Mouse (Mus musculus): ENCODE results near the gene Best3. TPM values are rescaled to one million over a fixed set of nuclear protein-coding genes. Genes with fewer than 3 reads are reported as not detected.

Gene Best3
- total and polyA plus RNA-seq, 3 experiments, result 3.2 to 5.9 (median 5.8) TPM

DNA sequence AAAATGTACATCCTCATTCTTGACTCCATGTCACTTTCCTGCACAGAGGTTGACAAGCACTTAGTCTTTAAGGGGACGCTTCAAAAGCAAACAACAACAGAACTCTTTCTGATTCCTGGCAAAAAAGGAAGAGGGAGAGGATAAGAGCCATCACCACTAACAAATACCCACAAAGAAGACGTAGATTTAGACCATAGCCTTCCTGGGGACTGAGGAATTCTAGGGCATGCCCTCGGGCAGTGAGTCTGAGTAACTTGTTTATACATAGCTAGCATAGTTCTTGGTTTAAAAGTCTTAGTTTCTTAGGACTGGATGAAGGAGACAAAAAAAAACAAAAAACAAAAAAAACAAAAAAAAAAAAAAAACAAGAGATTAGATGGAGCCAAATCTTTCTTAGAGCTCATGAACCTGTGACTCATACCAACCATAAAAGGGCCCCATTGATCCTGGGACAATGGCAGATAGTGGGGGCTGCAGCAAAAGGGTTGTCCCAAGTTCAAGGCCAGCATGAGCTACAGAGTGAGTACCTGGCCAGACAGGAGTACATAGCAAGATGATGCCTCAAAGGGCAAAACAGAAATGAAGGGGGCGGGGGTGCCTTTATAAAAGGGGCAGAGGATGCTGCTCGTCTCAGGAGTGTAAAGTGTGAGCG lies 9.6 kb downstream of the Best3 start:
- peaks cover 6% of the 10 kb centered on the region for H3K4me1 ChIP-seq (ENCODE audit: control insufficient read depth, insufficient read depth, low read length)
- H3K79me2 ChIP-seq (replicated peaks; ENCODE audit: control insufficient read depth, insufficient read depth, low read length), result no peaks in the 10 kb centered on the region
- intact Hi-C loops (cut with DNase I), result loop anchor here (5.0 kb wide), 1 partner anchor 47 kb away; no protein-coding TSS in a partner anchor
- DNase-seq, result no peak
- peak overlapping the region; percentile 65 for H3K27ac ChIP-seq
- WGBS, result 51% methylated on average over 6 of the region's 6 CpGs
- H3K36me3 ChIP-seq (ENCODE audit: control insufficient read depth, insufficient read depth, low read length), result no peaks in the 10 kb centered on the region
- TF ChIP-seq CTCF (IDR thresholded peaks at IDR 0.05), result no peak
- no peak for TF ChIP-seq POLR2A (IDR thresholded peaks at IDR 0.05; ENCODE audit: insufficient read depth, low read depth, low read length)
- TF ChIP-seq EP300 (IDR thresholded peaks at IDR 0.05; ENCODE audit: insufficient read depth, low read depth, low read length), result no peak
- H3K9ac ChIP-seq (ENCODE audit: low read depth, low read length), result 0 out of 2 replicates have a peak overlapping the region, but pooled peaks have one; percentile 42
- no peak overlapping the region for H3K4me3 ChIP-seq
- no peaks in the 10 kb centered on the region for H3K27me3 ChIP-seq (ENCODE audit: control insufficient read depth, insufficient read depth, low read length)

DNA sequence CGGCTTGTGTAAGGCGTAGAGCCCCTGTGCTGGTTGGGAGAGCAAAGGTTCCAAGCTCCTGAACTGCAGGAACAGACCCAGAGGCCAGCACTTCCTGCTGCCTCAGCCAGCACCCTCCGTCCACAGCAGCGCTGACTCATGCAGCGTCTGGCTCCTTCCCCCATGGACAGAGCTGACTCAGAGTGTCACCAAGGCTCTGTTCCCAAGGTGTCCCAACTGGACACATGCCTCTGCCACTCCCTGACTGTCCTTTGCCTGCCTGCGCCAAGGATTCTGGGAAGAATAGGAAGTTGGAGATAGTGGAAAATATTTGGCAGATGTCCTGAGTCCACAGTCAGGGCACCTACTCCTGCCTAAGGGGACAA lies 10.1 kb downstream of the Best3 start:
- intact Hi-C loops (cut with DNase I), result loop anchor here (5.0 kb wide), 1 partner anchor 46 kb away; no protein-coding TSS in a partner anchor
- Histone ChIP-seq H3K4me1 (ENCODE audit: control insufficient read depth, insufficient read depth, low read length) (peaks cover 6% of the 10 kb centered on the region), H3K27me3 (ENCODE audit: control insufficient read depth, insufficient read depth, low read length) (no peaks in the 10 kb centered on the region), H3K79me2 (replicated peaks; ENCODE audit: control insufficient read depth, insufficient read depth, low read length) (no peaks in the 10 kb centered on the region), H3K9ac (ENCODE audit: low read depth, low read length) (0 out of 2 replicates have a peak overlapping the region, but pooled peaks have one; percentile 42), H3K4me3 (no peak overlapping the region), H3K27ac (peak overlapping the region; percentile 65), H3K36me3 (ENCODE audit: control insufficient read depth, insufficient read depth, low read length) (no peaks in the 10 kb centered on the region)
- TF ChIP-seq EP300 (IDR thresholded peaks at IDR 0.05; ENCODE audit: insufficient read depth, low read depth, low read length) (peak; percentile 97), CTCF (IDR thresholded peaks at IDR 0.05) (no peak), POLR2A (IDR thresholded peaks at IDR 0.05; ENCODE audit: insufficient read depth, low read depth, low read length) (no peak)
- DNase-seq, result peak; percentile 67 to 85
- 10% methylated on average over 6 of the region's 6 CpGs for WGBS

DNA sequence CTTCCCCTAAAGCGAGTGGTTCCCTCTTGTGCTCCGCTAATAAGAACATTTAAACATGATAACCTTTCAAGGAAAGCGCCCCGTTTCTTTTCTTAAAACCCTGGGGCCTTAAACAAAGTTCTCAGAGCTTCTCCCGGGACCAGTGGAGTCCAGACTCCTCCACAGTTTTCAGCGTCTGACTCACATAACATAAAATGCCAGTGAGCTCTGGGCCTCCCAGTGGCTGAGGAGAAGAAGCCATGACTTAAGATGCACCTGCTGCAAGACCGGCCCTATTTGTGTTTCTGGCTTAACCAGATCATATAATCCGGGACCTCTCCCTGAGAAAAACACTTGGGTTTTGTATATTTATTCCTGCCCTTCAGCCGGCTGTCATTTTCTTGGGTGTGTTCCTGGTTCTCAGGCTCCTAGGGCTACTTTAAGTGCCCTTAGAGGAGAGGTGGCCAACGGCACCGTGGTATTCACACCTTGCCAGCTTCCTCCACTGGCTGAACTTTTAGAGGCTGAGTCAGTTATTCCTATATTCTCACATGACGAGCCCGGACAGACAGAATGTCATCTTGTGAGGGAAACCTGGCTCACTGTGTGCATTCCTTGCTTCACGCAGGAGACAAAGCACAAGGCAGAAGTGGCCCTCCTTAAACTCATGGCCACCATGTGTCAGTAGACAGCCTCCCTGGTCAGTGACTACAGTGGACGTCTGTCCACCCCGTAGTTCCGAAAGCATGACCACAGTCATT lies 12.8 kb downstream of the Best3 start:
- H3K27ac ChIP-seq, result no peak overlapping the region
- no peaks in the 10 kb centered on the region for H3K79me2 ChIP-seq (replicated peaks; ENCODE audit: control insufficient read depth, insufficient read depth, low read length)
- TF ChIP-seq EP300 (IDR thresholded peaks at IDR 0.05; ENCODE audit: insufficient read depth, low read depth, low read length) (no peak), POLR2A (IDR thresholded peaks at IDR 0.05; ENCODE audit: insufficient read depth, low read depth, low read length) (no peak), CTCF (IDR thresholded peaks at IDR 0.05) (no peak)
- 71% methylated on average over 17 of the region's 17 CpGs for WGBS
- no peak for DNase-seq
- peaks cover 6% of the 10 kb centered on the region for H3K4me1 ChIP-seq (ENCODE audit: control insufficient read depth, insufficient read depth, low read length)
- no peaks in the 10 kb centered on the region for H3K36me3 ChIP-seq (ENCODE audit: control insufficient read depth, insufficient read depth, low read length)
- H3K9ac ChIP-seq (ENCODE audit: low read depth, low read length), result no peak overlapping the region
- intact Hi-C loops (cut with DNase I), result loop anchor here (5.0 kb wide), 1 partner anchor 43 kb away; no protein-coding TSS in a partner anchor
- H3K4me3 ChIP-seq, result no peak overlapping the region
- no peaks in the 10 kb centered on the region for H3K27me3 ChIP-seq (ENCODE audit: control insufficient read depth, insufficient read depth, low read length)

DNA sequence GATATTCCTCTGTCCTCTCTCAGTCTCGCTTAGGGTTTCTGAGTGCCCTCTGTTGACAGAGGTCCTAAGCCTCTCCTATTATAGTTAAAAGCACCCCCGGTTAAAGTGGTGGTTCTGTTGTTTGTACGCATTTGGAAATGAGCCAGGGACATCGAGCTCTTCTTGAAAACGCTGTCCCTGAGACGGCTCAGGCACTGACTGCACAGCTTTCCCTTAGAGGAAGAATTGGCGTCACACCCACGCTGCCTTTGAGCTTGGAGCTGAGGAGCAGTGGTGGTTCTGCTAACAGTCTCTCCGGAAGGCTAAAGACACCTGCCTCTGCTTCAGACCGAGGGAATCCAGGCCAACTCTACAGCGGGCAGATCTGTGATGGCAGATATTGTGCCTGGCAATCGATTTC lies 14.9 kb downstream of the Best3 start:
- no peak for TF ChIP-seq EP300 (IDR thresholded peaks at IDR 0.05; ENCODE audit: insufficient read depth, low read depth, low read length)
- TF ChIP-seq POLR2A (IDR thresholded peaks at IDR 0.05; ENCODE audit: insufficient read depth, low read depth, low read length), result no peak
- no peak for TF ChIP-seq CTCF (IDR thresholded peaks at IDR 0.05)
- no peaks in the 10 kb centered on the region for H3K27me3 ChIP-seq (ENCODE audit: control insufficient read depth, insufficient read depth, low read length)
- WGBS, result 38% methylated on average over 12 of the region's 12 CpGs
- no peak overlapping the region for H3K9ac ChIP-seq (ENCODE audit: low read depth, low read length)
- H3K79me2 ChIP-seq (replicated peaks; ENCODE audit: control insufficient read depth, insufficient read depth, low read length), result no peaks in the 10 kb centered on the region
- no peak overlapping the region for H3K27ac ChIP-seq
- no peak overlapping the region for H3K4me3 ChIP-seq
- no peak for DNase-seq
- H3K4me1 ChIP-seq (ENCODE audit: control insufficient read depth, insufficient read depth, low read length), result peaks cover 6% of the 10 kb centered on the region
- H3K36me3 ChIP-seq (ENCODE audit: control insufficient read depth, insufficient read depth, low read length), result no peaks in the 10 kb centered on the region
- intact Hi-C loops (cut with DNase I), result no loop called here

DNA sequence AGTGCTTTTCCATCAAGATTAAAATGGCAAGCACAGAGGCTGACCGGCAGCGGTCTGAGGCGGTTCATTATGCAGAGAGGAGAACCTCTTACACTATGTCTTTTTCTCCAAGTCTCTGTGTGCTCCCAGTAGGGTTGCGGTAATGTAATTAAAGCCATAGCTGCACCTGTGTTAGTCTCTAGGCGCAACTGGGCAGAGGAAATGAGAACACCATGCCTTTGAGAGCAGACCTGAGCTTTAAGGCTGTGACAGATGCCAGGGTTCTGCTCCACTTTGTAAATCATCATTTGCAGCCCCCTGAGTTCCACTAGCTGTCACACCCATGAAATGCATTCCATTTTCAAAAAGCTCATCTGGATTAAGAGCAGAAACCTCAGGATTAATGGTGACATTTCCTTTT lies 18.6 kb downstream of the Best3 start:
- DNase-seq, result no peak
- no peak overlapping the region for H3K4me3 ChIP-seq
- no peak overlapping the region for H3K27ac ChIP-seq
- 83% methylated on average over 5 of the region's 5 CpGs for WGBS
- no peaks in the 10 kb centered on the region for H3K79me2 ChIP-seq (replicated peaks; ENCODE audit: control insufficient read depth, insufficient read depth, low read length)
- TF ChIP-seq CTCF (IDR thresholded peaks at IDR 0.05), result no peak
- TF ChIP-seq EP300 (IDR thresholded peaks at IDR 0.05; ENCODE audit: insufficient read depth, low read depth, low read length), result no peak
- H3K27me3 ChIP-seq (ENCODE audit: control insufficient read depth, insufficient read depth, low read length), result no peaks in the 10 kb centered on the region
- H3K36me3 ChIP-seq (ENCODE audit: control insufficient read depth, insufficient read depth, low read length), result no peaks in the 10 kb centered on the region
- H3K4me1 ChIP-seq (ENCODE audit: control insufficient read depth, insufficient read depth, low read length), result no peaks in the 10 kb centered on the region
- no peak overlapping the region for H3K9ac ChIP-seq (ENCODE audit: low read depth, low read length)
- intact Hi-C loops (cut with DNase I), result no loop called here

All from heart, adult 2 months (tissue).